Mouse (Mus musculus) central nervous system, embryonic 14 days (tissue): Measurements from ENCODE around the gene Tmem150c. TPM values are rescaled to one million over a fixed set of nuclear protein-coding genes. Genes with fewer than 3 reads are reported as not detected.

Source experiments
- polyA plus RNA-seq: library from polyadenylated mRNA; depleted of rRNA; stranded (reverse); fragments of >200 nt; gene quantifications from 2 replicates; pipeline ENCODE4 v1.2.3, GENCODE M21; 2012; rRNA removed

Gene Tmem150c
- 18.3 and 19.5 TPM in 2 replicates for polyA plus RNA-seq

DNA sequence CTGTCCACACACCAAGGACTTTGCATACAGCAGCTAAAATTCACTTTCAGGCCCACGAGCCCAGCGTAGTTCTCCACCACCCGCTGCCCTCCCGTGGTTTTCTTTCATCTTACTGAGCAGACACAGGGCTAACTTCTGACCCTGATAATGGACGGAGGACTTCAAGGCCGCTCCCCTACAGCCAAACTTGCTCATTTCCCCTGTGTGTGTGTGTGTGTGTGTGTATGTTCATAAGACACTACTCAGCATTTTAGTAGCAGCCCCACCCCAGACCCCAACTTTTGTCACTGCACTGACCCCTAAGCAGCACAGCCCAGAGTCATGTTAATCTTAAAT, at the start of gene Tmem150c:
Gene Tmem150c, minus strand, starts transcription at position 171 of the 336 bp plus-strand sequence.

GRCm38 (mm10) chr5:100039602-100040142, 119.9 kb downstream of the Tmem150c start, which contains the start of the genes Hnrnpdl and Enoph1:
Hnrnpdl (minus strand) TSS chr5:100039664.
Enoph1 (plus strand) TSS chr5:100039985.

Other genes starting within 250 kb of the Tmem150c start
- 371 and 407 TPM in 2 replicates for gene Hnrnpd, start 180.9 kb downstream of the Tmem150c start, polyA plus RNA-seq
- gene 4930524J08Rik, start 180.7 kb downstream of the Tmem150c start, polyA plus RNA-seq: 3.8 and 4.3 TPM in 2 replicates
- 564 and 623 TPM in 2 replicates for gene Hnrnpdl, start 120.1 kb downstream of the Tmem150c start, polyA plus RNA-seq
- 56.2 and 58.9 TPM in 2 replicates for gene Enoph1, start 119.8 kb downstream of the Tmem150c start, polyA plus RNA-seq